ENCODE assay signal across 9 mouse cellular contexts in genomic region chr6:141249585-141250295, GRCm38 (mm10). TPM values are rescaled to one million over a fixed set of nuclear protein-coding genes. Genes with fewer than 3 reads are reported as not detected.
A peak's percentile ranks its signal among the peaks of the same experiment; 100 is the strongest.
DNase-seq lines count a peak whose midpoint lies in the region; ATAC-seq lines count a peak whose summit lies in the region.
"Had no signal": no experiment of that assay in that cellular context is flagged by ENCODE, and none has a peak within 500 bp of the region (broad histone marks: within the 10 kb centered on the region; RNA-seq: fewer than 3 reads in every experiment).

No protein-coding gene starts in this region.

- H3K4me3 ChIP-seq in megakaryocyte, embryonic 14.5 days (replicated peaks) = peak overlapping the region; percentile 97
- peak overlapping the region; percentile 61 for H3K4me3 ChIP-seq in embryonic facial prominence, embryonic 11.5 days (ENCODE audit: low read depth, low read length)
- peak overlapping the region; percentile 73 for H3K4me3 ChIP-seq in limb, embryonic 11.5 days (ENCODE audit: low read depth, low read length)
- H3K4me3 ChIP-seq in midbrain, embryonic 13.5 days (replicated peaks) = peak overlapping the region; percentile 72

- peaks cover 17% of the 10 kb centered on the region for H3K27me3 ChIP-seq in megakaryocyte, embryonic 14.5 days (replicated peaks)
- H3K27me3 ChIP-seq in embryonic facial prominence, embryonic 11.5 days (ENCODE audit: control insufficient read depth, insufficient read depth, low read length) = no peaks in the 10 kb centered on the region
- H3K27me3 ChIP-seq in limb, embryonic 11.5 days (ENCODE audit: control insufficient read depth, insufficient read depth, low read length) = no peaks in the 10 kb centered on the region
- peaks cover 41% of the 10 kb centered on the region for H3K27me3 ChIP-seq in midbrain, embryonic 13.5 days

- peaks cover 52% of the 10 kb centered on the region for H3K4me1 ChIP-seq in megakaryocyte, embryonic 14.5 days
- no peaks in the 10 kb centered on the region for H3K4me1 ChIP-seq in embryonic facial prominence, embryonic 11.5 days (ENCODE audit: control insufficient read depth, insufficient read depth, low read length)
- H3K4me1 ChIP-seq in limb, embryonic 11.5 days (ENCODE audit: control insufficient read depth, insufficient read depth, low read length) = peaks cover 13% of the 10 kb centered on the region
- H3K4me1 ChIP-seq in midbrain, embryonic 13.5 days (replicated peaks) = peaks cover 15% of the 10 kb centered on the region

- ATAC-seq in megakaryocyte, adult 5-6 weeks (ENCODE audit: poor library complexity, severe bottlenecking) = no peak
- peak; percentile 89 for ATAC-seq in embryonic facial prominence, embryonic 11.5 days (replicated peaks; ENCODE audit: insufficient number of reproducible peaks, low FRiP score, low TSS enrichment, low read depth)
- peak; percentile 74 for ATAC-seq in limb, embryonic 11.5 days (ENCODE audit: insufficient number of reproducible peaks, low FRiP score, low TSS enrichment, low read depth)
- ATAC-seq in midbrain, embryonic 13.5 days = peak; percentile 91

- peak; percentile 70 for DNase-seq in embryonic facial prominence, embryonic 11.5 days (ENCODE audit: low spot score)
- DNase-seq in heart, adult 18-20 months = peak; percentile 86 to 90
- peak; percentile 22 for DNase-seq in kidney, adult 11 months
- peak; percentile 80 for DNase-seq in limb, embryonic 11.5 days (ENCODE audit: low spot score)
- DNase-seq in spleen, postnatal 4 days (ENCODE audit: low spot score in 2 of 2) = peak; percentile 18 to 59

- peaks cover 16% of the 10 kb centered on the region for H3K36me3 ChIP-seq in megakaryocyte, embryonic 14.5 days (replicated peaks; ENCODE audit: low read length)
- no peaks in the 10 kb centered on the region for H3K36me3 ChIP-seq in embryonic facial prominence, embryonic 11.5 days (replicated peaks; ENCODE audit: control insufficient read depth, insufficient read depth, low read depth, low read length)
- no peaks in the 10 kb centered on the region for H3K36me3 ChIP-seq in limb, embryonic 11.5 days (ENCODE audit: control insufficient read depth, insufficient read depth, low read length)
- H3K36me3 ChIP-seq in midbrain, embryonic 13.5 days = no peaks in the 10 kb centered on the region

- 0 out of 2 replicates have a peak overlapping the region, but pooled peaks have one; percentile 17 for H3K27ac ChIP-seq in embryonic facial prominence, embryonic 11.5 days (replicated peaks; ENCODE audit: low read depth, low read length)
- 0 out of 2 replicates have a peak overlapping the region, but pooled peaks have one; percentile 3 for H3K27ac ChIP-seq in limb, embryonic 11.5 days (replicated peaks; ENCODE audit: low read depth, low read length)
- peak overlapping the region; percentile 39; the same call in 1 of the 2 replicates for H3K27ac ChIP-seq in midbrain, embryonic 13.5 days
- H3K27ac ChIP-seq: macrophage had no signal

- under 1% methylated on average over 56 of the region's 68 CpGs for WGBS in embryonic facial prominence, embryonic 11.5 days
- WGBS in limb, embryonic 11.5 days = under 1% methylated on average over 61 of the region's 68 CpGs
- whole genome bisulfite sequencing in midbrain, embryonic 13.5 days = under 1% methylated on average over 64 of the region's 68 CpGs

- H3K9ac ChIP-seq in embryonic facial prominence, embryonic 11.5 days (replicated peaks; ENCODE audit: low read length) = peak overlapping the region; percentile 71
- peak overlapping the region; percentile 79 for H3K9ac ChIP-seq in limb, embryonic 11.5 days (ENCODE audit: low read length)
- H3K9ac ChIP-seq in midbrain, embryonic 13.5 days (replicated peaks) = peak overlapping the region; percentile 76

- H3K4me2 ChIP-seq in embryonic facial prominence, embryonic 11.5 days (ENCODE audit: low read depth, low read length) = peak overlapping the region; percentile 94
- H3K4me2 ChIP-seq in limb, embryonic 11.5 days (ENCODE audit: low read depth, severe bottlenecking) = peak overlapping the region; percentile 95
- peak overlapping the region; percentile 90 for H3K4me2 ChIP-seq in midbrain, embryonic 13.5 days (replicated peaks)

- H3K9me3 ChIP-seq in megakaryocyte, embryonic 14.5 days = no peaks in the 10 kb centered on the region
- H3K9me3 ChIP-seq in embryonic facial prominence, embryonic 11.5 days (replicated peaks; ENCODE audit: control insufficient read depth, low read length) = no peaks in the 10 kb centered on the region
- H3K9me3 ChIP-seq in limb, embryonic 11.5 days (ENCODE audit: control insufficient read depth, low read length) = no peaks in the 10 kb centered on the region
- H3K9me3 ChIP-seq in midbrain, embryonic 13.5 days = no peaks in the 10 kb centered on the region

RNA-seq across cellular contexts. Expression of gene Pde3a, which starts 0.7 kb away (rescaled TPM):
- polyA plus RNA-seq in megakaryocyte, embryonic 14.5 days (2012; ENCODE audit: insufficient read depth, low replicate concordance) = 3.9 and 4.4 TPM in 2 replicates
- total RNA-seq in megakaryocyte, adult 5-6 weeks (2015) = not detected in 2 replicates
- not detected in 2 replicates for total RNA-seq in megakaryocyte, adult 5-6 weeks (2017)
- polyA plus RNA-seq in embryonic facial prominence, embryonic 11.5 days (2014; fragmentation: Nextera tagmentation; extraction: Ambion mirVana) = 2.8 and 3.9 TPM in 2 replicates
- total RNA-seq in heart, adult 18-20 months (2021) = 10 to 100 TPM; 66.6 to 70.3 TPM
- 3.3 and 3.5 TPM in 2 replicates for polyA plus RNA-seq in limb, embryonic 11.5 days (2014; fragmentation: Nextera tagmentation; extraction: Ambion mirVana)
- 1.7 and 1.9 TPM in 2 replicates for polyA plus RNA-seq in midbrain, embryonic 13.5 days (2015; fragmentation: Nextera tagmentation; extraction: Ambion mirVana)

Comparison
In these comparisons a context has a peak if more than half of its experiments do, and no peak if none do; other contexts are left out.
1. DNase-seq: peak in every context shown above with its lines; median percentile 88 in heart, adult 18-20 months; 80 in limb, embryonic 11.5 days; 70 in embryonic facial prominence, embryonic 11.5 days; 38 in spleen, postnatal 4 days; 22 in kidney, adult 11 months.